Mouse (Mus musculus) hindbrain, postnatal 0 days (tissue): Measurements from ENCODE around the gene Mrps21. TPM values are rescaled to one million over a fixed set of nuclear protein-coding genes. Genes with fewer than 3 reads are reported as not detected.

Source experiments
- ATAC-seq: fragments of 200-750 bp; cut with Nextera tagmentation; 2 replicates; pipeline ENCODE4 v1.8.0; 2017; ENCODE audit warnings: mild to moderate bottlenecking, moderate TSS enrichment, moderate library complexity
- DNase-seq: peaks from one replicate; pipeline ENCODE4 v3.0.0-alpha.2; 2015; ENCODE audit warnings: low spot score
- H3K27ac ChIP-seq: fragments of 300-500 bp; sonication (generic); 2 replicates; pipeline ENCODE4 v1.5.1; 2014; ENCODE audit warnings: mild to moderate bottlenecking
- H3K27me3 ChIP-seq: fragments of 300-500 bp; sonication (generic); 2 replicates; pipeline ENCODE4 v1.6.1; 2014; ENCODE audit warnings: low read length, mixed read lengths; ENCODE audit not compliant: insufficient read depth
- H3K36me3 ChIP-seq: fragments of 300-500 bp; sonication (generic); 2 replicates; pipeline ENCODE4 v1.6.1; 2014; ENCODE audit warnings: low read length, mixed read lengths; ENCODE audit not compliant: insufficient read depth
- H3K4me1 ChIP-seq: fragments of 300-500 bp; sonication (generic); 2 replicates; pipeline ENCODE4 v1.6.1; 2014; ENCODE audit warnings: antibody characterized with exemption, low read length, mixed read lengths; ENCODE audit not compliant: insufficient read depth
- H3K4me2 ChIP-seq: fragments of 300-500 bp; sonication (generic); 2 replicates; pipeline ENCODE4 v1.6.1; 2014; ENCODE audit warnings: low read depth, mild to moderate bottlenecking, low read length, moderate library complexity, mixed read lengths
- H3K4me3 ChIP-seq: fragments of 300-500 bp; sonication (generic); 2 replicates; pipeline ENCODE4 v1.5.1; 2014; ENCODE audit warnings: low read length
- H3K9ac ChIP-seq: fragments of 300-500 bp; sonication (generic); replicated peaks from 2 replicates; pipeline ENCODE4 v1.6.1; 2014; ENCODE audit warnings: mild to moderate bottlenecking, low read length, moderate library complexity, mixed read lengths
- H3K9me3 ChIP-seq: fragments of 300-500 bp; sonication (generic); 2 replicates; pipeline ENCODE4 v1.6.1; 2016; ENCODE audit warnings: low read length, mixed read lengths
- CTCF ChIP-seq: IDR thresholded peaks from 2 replicates; pipeline ENCODE4 v1.5.1; 2016; ENCODE audit warnings: antibody characterized with exemption, control low read depth, low read depth
- WGBS: fragments of 180-500 bp; shearing (Covaris S2); extraction: QIAGEN DNeasy Blood & Tissue Kit; methylation state at CpG from one replicate; pipeline ENCODE4 v1.1.7; 2014; 5-methylcytosine and 5-hydroxymethylcytosine counted together
- polyA plus RNA-seq: library from polyadenylated mRNA; unstranded; fragments of >200 nt; fragmentation: Nextera tagmentation; extraction: Ambion mirVana; gene quantifications from 2 replicates; pipeline ENCODE4 v1.2.1, GENCODE M21; 2015
- total RNA-seq: library from RNA; depleted of rRNA; stranded (reverse); fragments of >200 nt; gene quantifications from 2 replicates; pipeline ENCODE4 v1.2.3, GENCODE M21; 2014

The Mrps21 gene
- total and polyA plus RNA-seq, 2 experiments from 2014 or later, result 128 to 271 TPM

DNA sequence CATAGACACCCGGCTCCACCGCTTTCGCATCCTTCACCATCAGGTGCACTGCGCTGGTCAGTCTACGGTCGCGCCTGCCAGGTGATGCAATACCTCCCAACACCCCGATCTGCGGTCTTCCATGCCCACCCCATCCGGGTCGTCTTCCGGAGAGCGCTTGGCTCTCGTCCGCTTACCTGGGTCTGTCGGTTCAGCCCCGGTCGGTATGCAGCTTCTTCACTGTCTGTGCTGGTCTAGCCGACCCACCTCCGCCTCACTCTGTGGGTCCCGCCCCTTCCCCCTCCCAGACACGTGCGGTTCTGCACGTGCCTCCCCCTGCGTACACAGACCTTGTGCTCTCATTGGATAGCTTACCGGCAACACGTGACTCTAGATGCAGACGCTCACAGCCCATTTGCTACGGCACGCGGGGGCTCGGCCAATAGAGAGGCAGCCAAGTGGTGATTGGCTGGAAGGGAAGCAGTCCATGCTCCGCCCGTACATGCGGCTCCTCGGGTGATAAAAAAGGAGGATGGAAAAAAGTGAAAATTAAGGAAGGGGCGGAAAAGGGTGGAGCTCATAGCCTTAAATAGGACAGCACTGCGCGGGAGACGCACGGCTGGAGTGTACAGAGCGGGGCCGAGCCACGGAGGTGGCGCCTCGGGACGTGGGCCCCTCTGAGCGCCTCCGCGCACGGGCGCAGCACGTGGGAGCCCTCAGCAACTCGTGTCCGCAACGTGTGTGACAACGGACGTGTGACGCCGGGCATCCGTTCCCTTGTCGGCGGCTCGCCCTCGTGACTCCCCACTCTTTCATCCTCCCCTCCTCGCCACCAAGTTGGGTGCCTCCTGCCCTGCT, 10.9 kb upstream of the Mrps21 start, which contains the start of gene Ciart:
Gene Ciart (minus strand): TSS at position 273 of the 837 bp plus-strand sequence.
- no peaks in the 10 kb centered on the region for H3K36me3 ChIP-seq
- WGBS, result under 1% methylated on average over 61 of the region's 66 CpGs
- TF ChIP-seq CTCF, result no peak; the same call in 1 of the 2 replicates
- no peaks in the 10 kb centered on the region for H3K9me3 ChIP-seq
- peak within 1 kb of the TSS; percentile 72 for H3K27ac ChIP-seq
- H3K4me2 ChIP-seq, result peak within 1 kb of the TSS; percentile 98
- H3K4me3 ChIP-seq, result peak within 1 kb of the TSS; percentile 56
- ATAC-seq, result peak; percentile 99
- H3K27me3 ChIP-seq, result no peaks in the 10 kb centered on the region
- peaks cover 5% of the 10 kb centered on the region; the same call in 1 of the 2 replicates for H3K4me1 ChIP-seq
- peak within 1 kb of the TSS; percentile 59 for H3K9ac ChIP-seq
- DNase-seq, result peak; percentile 98

GRCm38 (mm10) chr3:95879063-95879462, 7.7 kb upstream of the Mrps21 start:
- no peak for ATAC-seq
- Histone ChIP-seq H3K4me3 (no peak overlapping the region), H3K27ac (no peak overlapping the region), H3K27me3 (no peaks in the 10 kb centered on the region), H3K36me3 (no peaks in the 10 kb centered on the region), H3K4me2 (no peak overlapping the region), H3K4me1 (peaks cover 5% of the 10 kb centered on the region; the same call in 1 of the 2 replicates), H3K9me3 (no peaks in the 10 kb centered on the region), H3K9ac (no peak overlapping the region)
- DNase-seq, result no peak
- no peak for TF ChIP-seq CTCF
- 94% methylated on average over 4 of the region's 4 CpGs for WGBS

DNA sequence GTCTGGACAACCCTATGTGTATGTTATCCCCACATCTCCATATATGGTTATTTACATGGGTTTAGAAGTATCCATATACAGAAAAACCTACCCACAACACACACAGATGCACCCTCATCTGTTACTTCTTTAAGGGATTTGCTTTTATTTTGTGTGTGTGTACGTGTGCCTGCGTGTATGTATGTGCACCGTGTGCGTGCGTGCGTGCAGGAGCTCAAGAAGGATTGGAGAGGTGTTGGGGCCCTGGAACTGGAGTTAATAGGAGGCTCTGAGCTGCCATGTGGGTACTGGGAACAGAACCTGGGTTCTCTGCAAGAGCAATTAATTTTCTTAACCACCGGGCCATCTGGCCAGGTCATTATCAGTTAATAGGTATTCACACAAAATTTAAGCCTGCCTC, 729 bp upstream of the Mrps21 start:
- Histone ChIP-seq H3K27ac (no peak overlapping the region), H3K9ac (peak overlapping the region; percentile 65), H3K4me2 (peak overlapping the region; percentile 60), H3K9me3 (no peaks in the 10 kb centered on the region), H3K27me3 (no peaks in the 10 kb centered on the region), H3K4me3 (peak overlapping the region; percentile 52), H3K36me3 (no peaks in the 10 kb centered on the region; the same call in 1 of the 2 replicates), H3K4me1 (0 out of 2 replicates have a peak, but pooled peaks cover 3% of the 10 kb centered on the region)
- TF ChIP-seq CTCF, result no peak
- 83% methylated on average over 7 of the region's 7 CpGs for WGBS
- no peak for DNase-seq
- no peak for ATAC-seq

DNA sequence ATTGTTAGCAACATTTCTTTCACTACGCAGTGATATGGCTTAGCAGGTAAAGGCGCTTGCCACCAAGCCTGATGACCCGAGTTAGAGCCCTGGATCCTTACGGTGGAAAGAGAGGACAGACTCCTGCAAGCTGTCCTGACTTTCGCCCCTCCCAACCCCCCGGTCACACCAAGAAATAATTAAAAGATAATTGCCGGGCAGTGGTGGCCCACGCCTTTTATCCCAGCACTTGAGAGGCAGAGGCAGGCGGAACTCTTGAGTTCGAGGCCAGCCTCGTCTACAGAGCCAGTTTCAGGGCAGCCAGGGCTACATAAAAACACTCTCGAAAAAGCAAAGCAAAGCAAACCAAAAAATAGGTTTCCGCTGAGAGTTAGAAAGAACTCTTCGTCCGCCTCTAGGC, 343 bp downstream of the Mrps21 start:
- WGBS, result 7% methylated on average over 15 of the region's 15 CpGs
- 0 out of 2 replicates have a peak, but pooled peaks cover 3% of the 10 kb centered on the region for H3K4me1 ChIP-seq
- H3K27me3 ChIP-seq, result no peaks in the 10 kb centered on the region
- ATAC-seq (peak; percentile 60), DNase-seq (no peak)
- peak overlapping the region; percentile 65 for H3K9ac ChIP-seq
- TF ChIP-seq CTCF, result no peak
- no peaks in the 10 kb centered on the region for H3K9me3 ChIP-seq
- H3K4me3 ChIP-seq, result peak overlapping the region; percentile 52
- H3K27ac ChIP-seq, result peak overlapping the region; percentile 71; the same call in 1 of the 2 replicates
- H3K4me2 ChIP-seq, result peak overlapping the region; percentile 60
- H3K36me3 ChIP-seq, result peaks cover 2% of the 10 kb centered on the region; the same call in 1 of the 2 replicates

DNA sequence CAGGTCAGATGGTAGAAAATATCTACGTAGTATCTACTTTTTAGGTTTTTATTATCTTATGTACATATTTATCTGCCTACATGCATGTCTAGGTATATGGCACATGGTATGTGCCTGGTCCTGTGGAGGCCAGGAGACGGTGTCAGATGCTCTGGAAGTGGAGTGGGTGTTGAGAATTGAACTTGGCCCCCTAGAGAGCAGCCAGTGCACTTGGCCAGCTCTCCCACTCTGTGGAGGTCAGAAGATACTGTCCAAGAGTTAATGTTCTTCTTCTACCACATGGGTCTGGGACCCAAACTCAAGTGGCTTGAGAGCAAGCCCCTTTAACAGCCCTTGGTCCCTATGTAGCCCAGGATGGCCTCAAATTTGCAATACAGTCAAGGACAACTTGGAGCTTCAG, 3.9 kb downstream of the Mrps21 start:
- Histone ChIP-seq H3K27me3 (no peaks in the 10 kb centered on the region), H3K9me3 (no peaks in the 10 kb centered on the region), H3K4me3 (no peak overlapping the region), H3K4me2 (no peak overlapping the region), H3K27ac (no peak overlapping the region), H3K4me1 (0 out of 2 replicates have a peak, but pooled peaks cover 3% of the 10 kb centered on the region), H3K36me3 (peaks cover 16% of the 10 kb centered on the region), H3K9ac (no peak overlapping the region)
- no peak for TF ChIP-seq CTCF
- ATAC-seq (no peak), DNase-seq (no peak)
- WGBS, result 92% methylated on average over 2 of the region's 2 CpGs

GRCm38 (mm10) chr3:95866071-95866470, 5.2 kb downstream of the Mrps21 start:
- no peak overlapping the region for H3K9ac ChIP-seq
- no peak overlapping the region for H3K4me3 ChIP-seq
- H3K36me3 ChIP-seq, result peaks cover 16% of the 10 kb centered on the region
- no peak for TF ChIP-seq CTCF
- DNase-seq, result no peak
- H3K4me1 ChIP-seq, result no peaks in the 10 kb centered on the region
- H3K4me2 ChIP-seq, result no peak overlapping the region
- 92% methylated on average over 5 of the region's 5 CpGs for WGBS
- H3K27ac ChIP-seq, result no peak overlapping the region
- no peaks in the 10 kb centered on the region for H3K9me3 ChIP-seq
- no peak for ATAC-seq
- H3K27me3 ChIP-seq, result no peaks in the 10 kb centered on the region

GRCm38 (mm10) chr3:95865571-95865970, 5.7 kb downstream of the Mrps21 start:
- Histone ChIP-seq H3K9me3 (no peaks in the 10 kb centered on the region), H3K4me2 (no peak overlapping the region), H3K27ac (no peak overlapping the region), H3K27me3 (no peaks in the 10 kb centered on the region), H3K36me3 (peaks cover 16% of the 10 kb centered on the region), H3K4me3 (no peak overlapping the region), H3K4me1 (no peaks in the 10 kb centered on the region), H3K9ac (no peak overlapping the region)
- 93% methylated on average over 20 of the region's 20 CpGs for WGBS
- no peak for TF ChIP-seq CTCF
- DNase-seq (no peak), ATAC-seq (no peak)
